Mouse (Mus musculus) thymus, postnatal 10 days (tissue): ENCODE data around the gene Nostrin.

Source experiments
- DNase-seq, 2 experiments: peaks; one replicate each; pipeline ENCODE4 v3.0.0; 2021; ENCODE audit warnings: low spot score in 2 of 2

The Nostrin gene

DNA sequence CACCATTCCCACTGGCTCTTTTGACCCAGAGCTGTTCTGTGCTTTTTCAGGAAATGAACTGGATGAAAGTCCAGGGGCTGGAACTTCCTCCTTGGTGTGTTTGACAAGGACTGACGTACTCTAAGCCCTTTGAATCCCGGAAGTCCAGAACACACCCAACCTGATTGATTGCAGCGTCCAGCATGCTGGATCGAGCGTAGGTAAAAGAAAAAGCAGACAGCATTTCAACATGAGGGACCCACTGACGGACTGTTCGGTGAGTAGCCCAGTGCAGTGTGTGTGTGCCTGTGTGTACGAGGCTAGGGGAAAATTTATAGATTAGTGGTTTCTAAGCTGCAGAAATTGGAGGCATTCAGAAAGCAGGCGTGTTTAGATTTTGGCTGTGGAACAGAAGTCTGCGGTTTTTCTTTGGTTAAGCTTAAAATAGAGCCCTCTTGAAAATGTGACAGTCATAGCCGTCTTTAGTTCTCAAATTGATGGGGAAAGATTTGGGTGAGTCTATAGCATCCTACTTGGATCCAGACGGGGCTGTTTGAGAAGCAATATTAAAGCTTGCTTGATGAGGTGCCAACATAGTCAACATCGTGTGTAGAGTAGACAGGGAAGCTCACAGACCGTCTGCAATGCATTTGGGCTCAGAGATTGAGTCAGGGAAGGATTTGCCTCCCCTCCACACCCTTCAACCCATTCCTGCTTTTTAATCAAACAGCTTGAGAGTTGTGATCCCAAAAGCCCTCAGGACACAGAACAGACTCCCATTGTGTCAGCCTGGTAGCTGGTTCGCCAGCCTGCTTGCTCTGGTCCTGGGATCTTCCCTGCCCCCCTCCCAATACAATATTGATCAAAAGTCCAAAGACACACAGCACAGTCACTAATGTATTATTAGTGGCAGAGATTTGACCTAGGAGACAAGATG, at the start of gene Nostrin:
TSS of gene Nostrin (plus strand) at position 140 of the 916 bp plus-strand sequence.
- no peak for DNase-seq

DNA sequence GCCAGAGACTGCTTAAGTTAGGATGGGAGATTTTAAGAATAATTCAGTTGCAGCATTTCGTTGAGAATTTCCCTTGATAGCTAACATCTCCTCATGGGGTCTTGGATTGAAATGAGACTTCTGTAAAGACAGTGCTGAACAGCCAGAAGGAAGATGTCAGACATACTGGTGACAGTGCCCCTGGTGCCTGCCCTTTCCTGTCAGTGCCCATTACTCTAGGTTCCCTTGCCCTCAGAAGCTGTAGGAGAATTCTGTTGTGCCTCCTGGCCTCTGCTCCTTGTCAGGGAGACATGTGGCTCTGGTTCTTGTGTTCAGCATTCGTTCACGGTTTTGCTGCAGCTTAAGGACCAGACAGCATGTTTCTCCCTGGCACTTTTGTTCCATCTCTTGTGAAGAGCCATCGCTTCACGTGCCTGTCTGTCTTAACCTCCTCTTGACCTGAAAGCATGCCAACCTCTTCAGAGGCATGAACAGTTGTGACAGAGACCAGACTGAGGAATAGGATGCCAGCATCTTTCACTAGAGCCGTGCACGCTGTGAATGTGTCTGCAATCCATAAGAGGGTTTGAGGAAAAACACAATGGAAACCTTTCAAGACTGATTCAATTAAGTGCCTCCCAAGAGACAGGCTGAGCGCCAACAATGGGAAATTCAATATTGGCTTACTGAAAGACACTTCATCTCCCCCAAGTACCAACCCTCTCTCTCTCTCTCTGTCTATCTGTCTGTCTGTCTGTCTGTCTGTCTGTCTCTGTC, 48.9 kb upstream of the Nostrin start:
- no peak for DNase-seq

DNA sequence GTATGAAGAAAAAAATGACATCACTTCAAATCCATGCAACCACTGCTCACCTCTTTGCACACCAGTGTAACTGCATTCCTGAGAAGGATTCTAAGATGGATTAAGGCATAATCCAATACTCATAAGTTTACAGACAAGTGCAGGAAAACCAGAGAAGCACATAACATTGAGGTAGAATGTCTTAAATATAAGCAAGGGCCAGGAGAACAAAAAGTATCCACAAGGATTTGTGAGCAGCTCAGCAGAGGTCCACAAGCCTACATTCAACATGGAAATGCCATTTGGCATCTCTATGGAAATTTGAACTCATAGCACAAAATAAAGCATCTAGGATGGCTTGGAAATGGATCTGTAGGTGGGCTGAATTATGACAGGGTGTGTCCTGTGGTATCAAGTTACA, 39.8 kb upstream of the Nostrin start:
- DNase-seq, result no peak

DNA sequence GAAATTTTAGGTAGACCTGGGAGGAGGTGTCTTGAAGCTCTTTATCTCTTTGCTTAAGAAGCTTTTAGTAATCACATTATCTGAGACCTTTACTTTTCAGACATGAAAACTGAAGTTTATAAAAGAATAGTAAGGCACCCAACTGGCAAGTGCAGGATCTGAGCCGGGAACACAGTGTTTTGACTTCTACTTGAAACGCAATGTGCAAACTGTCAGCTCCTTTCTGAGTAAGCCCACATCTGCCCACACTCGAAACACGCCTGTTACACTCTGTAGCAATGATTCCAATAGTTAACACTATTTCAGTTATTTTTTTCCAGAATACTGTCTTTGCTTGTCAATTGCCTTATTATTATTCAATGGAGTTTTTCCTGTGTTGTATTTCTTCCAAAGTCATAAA, 38.8 kb upstream of the Nostrin start:
- no peak for DNase-seq

DNA sequence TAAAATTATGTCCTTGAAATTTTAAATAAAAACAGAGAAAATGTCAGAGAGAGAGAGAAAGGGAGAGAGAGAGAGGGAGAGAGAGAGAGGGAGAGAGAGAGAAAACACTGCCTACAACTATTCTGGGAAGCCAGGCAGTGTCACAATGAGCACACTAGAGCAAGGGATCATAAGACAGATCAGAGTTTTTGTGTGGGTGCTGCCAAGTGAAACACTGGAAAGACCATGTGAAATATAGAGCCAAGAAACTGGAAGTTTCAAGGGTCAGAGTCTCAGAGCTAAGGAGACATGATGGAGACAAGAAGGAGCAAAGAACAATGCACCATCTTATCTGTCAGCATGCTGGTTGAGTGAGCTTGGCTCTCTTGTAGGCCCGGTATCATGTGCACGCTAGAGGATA, 38.1 kb upstream of the Nostrin start:
- no peak for DNase-seq

DNA sequence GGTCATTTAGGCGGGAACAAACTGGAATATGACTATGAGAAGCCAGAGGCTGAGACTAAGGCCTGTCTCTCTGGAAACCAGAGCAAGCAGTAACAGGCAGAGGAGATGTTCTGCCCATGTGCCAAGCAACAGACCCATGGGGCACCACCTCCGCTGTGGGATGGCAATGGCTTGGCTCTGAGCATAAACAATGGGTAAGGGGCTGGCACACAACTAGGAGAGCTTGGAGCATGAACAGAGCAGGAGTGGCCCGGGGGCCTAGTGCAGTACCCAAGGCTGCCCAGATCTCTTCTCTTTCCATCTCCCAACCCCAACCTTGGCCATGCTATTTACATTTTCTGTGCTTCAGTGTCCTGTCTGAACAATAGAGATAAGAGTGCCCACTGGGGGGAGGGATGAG, 36.9 kb upstream of the Nostrin start:
- DNase-seq, result no peak

DNA sequence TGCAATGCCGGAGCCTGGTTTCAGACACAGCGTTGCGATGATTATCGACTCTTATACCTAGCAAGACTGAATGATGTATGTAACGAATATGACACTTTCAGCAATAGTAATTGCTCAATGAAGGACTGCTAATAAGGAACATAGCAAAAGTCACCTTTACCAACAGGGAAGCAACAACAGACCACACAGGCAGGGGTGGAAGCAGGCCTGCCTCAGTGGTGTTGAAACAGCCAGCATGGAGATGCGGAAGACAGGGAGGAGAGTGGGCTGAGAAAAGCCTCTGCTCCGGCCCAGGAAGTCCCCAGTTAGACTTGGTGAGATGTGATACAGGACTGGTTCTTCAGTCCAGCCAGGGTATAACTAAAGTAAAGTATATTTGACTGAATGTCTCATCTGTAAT, 36.5 kb upstream of the Nostrin start:
- no peak for DNase-seq

DNA sequence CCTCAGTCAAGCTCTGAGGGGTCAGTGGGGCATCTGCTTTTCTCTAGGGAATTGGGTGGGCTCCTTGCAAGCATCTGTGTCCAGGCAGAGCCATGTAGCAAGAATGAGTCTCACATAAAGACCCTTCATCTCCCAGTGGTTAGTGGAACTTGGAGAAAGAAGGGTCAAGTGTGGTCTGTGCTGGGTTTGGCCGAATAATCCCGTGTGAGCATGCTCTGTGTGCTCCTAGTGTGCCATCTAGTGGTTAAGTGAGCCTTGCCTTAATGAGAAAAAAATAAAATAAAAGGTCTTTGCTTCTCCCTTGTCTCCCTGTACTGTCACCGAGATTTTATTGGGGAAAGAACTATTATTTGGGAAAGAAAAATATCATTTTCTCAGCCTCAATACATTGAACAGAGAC, 34.9 kb upstream of the Nostrin start:
- peak in 1 of 2 experiments; percentile 48 for DNase-seq

DNA sequence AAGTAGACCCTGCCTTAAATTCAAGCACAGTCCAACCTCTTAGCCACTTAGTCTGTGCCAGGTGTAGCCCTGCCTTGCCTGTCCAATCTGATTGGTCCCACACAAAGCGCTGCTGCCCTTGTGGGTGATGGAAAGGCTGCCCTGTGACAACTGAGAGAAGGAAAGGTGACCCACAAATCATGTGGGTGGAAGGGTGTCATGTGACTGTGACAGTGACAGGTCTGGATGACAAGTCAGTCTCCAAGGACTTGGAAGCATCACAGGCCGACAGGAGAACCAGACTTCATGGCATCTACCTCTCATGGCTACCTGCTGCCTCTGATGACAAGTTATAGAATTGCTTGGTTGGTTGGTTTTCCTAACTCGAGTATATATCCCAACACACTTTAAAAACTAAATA, 32.1 kb upstream of the Nostrin start:
- DNase-seq, result no peak

DNA sequence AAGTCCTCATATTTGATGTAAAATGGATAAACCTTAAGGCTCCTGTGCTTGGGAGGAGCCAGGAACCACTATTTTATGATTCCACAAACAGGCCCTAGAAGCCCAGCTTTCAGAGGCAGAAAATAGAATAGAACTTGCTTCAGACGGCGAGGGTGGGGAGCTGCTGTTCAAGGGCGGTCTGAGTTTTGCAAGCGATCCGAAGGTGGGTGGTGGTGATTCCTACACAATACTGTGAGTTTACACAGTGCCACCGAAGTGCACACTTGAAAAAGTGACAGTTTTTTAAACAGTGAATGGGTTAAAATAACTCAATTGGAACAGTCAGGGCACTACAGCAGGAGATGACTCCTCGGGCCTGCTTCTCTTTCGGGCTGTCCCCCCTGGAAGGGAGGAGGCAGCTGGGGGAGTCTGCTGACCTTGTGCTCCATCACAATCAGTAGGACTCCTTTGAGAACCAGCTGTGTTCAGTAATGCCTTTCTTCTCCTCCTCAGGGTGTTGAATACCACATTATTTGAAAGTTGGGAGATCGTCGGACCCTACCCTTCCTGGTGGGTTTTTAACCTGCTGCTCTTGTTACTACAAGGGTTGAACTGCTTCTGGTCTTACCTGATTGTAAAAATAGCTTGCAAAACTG, 31.0 kb upstream of the Nostrin start:
- no peak for DNase-seq

DNA sequence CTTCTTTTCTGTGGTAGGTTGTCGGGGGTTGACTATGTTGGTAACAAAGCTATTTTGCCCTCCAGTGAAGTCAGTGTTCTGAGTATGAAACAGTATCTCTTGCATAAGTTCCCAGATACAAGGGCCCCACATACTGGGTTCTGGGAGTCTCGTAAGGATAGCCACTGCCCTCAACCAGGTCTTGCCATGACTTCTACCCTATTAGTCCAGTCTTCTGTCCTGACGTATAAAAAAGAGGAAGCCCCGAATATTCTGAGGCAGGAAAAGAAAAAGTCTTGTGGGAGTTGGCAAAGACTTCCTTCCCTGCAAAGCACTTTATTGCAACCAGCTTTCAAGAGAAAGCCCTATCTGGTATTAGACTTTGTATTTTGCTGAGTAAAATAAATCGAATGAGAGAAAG, 26.4 kb upstream of the Nostrin start:
- DNase-seq, result no peak

DNA sequence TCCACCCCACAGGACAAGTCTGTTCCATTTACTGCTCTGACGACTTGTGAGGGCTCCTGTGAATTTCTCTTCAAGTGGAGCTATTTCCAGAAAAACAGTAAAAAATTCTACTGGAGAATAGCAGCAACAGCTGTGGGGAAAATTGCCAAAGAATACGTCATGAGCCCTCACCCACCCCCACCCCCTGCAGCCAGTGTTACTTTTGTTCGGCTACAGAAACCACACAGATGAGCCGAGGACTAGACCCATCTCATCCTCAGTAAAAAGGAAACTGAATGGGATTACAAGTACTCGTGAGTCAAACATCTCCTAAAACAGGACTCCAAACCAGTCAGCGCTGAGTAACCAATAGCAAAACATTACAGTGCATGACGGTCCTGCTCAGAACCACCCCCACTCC, 25.9 kb upstream of the Nostrin start:
- DNase-seq, result no peak

DNA sequence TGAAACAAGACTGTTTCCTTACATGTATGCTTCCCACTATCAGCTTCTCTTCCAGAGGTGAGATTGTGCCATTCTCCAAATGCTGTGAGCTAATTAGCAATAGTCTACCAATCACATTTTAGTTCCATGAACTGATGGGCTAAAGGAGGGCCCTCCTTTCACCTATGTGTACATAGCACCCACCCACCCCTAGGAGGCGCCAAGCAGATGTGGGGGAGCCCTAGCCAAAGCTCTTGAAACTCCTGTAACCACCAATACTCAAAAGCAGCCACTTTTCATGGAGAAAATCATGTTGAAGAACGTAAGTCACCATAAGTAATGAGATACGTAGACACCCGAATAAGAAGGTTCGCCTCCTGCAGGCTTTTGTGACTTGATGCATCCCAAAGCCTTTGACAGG, 23.0 kb upstream of the Nostrin start:
- DNase-seq, result no peak

DNA sequence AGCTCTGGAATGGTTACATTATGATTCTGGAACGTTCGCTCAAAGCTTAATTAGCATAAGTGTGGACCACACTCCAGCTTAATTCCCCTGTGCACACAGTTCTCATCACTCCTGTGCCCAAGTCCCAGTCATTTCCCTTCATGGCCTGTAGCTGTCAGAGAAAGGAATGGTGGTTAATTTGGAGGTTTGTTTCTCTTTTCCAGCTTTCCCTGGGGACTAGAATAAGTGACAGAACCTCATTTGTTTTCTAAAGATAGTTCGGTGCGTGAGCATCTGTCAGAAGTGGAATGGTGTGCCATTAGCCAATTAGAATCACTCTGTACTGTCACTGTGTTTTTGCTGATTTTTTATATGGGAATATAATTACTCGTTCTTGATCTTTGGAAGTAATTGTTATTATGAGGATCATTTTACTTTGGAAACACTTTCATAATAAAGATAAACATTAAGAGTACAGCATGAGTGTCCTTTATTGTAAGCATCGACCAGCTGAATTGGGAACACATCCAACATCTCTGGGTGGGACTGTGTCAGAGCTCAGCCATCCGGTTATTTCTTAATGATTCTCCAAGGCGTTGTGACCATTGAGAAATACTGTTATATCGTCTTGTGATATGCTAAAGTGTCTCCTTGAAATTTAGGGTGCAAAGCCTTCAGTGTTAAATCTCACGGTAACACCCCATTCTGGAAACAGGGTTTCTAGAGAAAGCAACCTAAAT, 21.6 kb upstream of the Nostrin start:
- no peak for DNase-seq

DNA sequence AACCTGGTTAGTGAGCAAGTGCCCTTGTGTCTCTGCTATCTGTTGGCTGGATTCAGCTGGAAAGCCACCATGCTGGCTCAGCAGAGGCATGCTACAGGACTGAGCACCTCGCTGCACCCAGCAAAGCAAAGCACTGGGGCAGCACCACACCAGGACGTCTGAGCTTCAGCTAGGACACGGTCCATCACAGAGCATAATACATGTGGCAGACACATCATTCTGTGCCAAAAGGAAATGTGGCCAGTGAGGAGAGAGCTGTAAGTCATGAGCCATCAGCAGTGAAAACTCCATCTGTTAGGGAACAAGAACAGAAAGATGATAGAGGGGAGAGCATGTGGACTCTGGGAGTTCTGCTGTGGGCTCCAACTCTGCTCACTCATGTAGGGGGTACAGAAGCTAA, 19.7 kb upstream of the Nostrin start:
- no peak for DNase-seq

DNA sequence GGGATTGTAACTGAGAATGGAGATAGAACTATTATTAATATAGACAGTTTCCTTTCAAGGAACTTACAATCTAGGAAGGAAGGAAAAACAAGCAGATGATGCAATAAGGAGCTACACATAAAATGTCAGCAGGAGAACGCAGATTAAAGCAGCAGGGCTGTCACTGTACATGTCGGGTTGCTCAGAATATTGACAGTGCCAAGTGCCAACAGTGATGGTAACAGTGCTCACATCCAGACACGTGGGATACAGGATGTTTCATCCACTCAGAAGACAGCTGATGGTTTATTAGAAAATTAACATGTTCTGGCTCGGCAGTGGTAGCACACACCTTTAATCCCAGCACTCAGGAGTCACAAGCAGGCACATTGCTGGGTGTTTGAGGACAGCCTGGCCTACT, 18.8 kb upstream of the Nostrin start:
- no peak for DNase-seq

DNA sequence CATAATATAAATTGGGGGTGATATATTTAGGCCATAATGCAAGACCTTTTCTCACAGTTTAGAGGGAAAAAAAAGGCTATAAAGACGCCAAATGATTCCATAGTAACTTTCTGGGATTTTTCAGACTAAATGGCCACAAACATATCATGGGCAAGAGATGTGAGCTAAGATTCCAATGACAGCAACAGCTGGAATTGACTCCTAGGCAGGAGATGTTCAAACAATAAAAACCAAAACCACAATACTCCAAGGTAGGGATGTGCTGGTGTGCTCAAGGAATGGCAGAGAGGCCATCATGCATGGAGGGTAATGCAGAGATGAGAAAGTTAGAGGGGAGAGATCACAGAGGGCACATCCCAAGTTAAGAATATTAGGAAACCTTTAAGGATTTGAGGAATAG, 16.6 kb upstream of the Nostrin start:
- no peak for DNase-seq

DNA sequence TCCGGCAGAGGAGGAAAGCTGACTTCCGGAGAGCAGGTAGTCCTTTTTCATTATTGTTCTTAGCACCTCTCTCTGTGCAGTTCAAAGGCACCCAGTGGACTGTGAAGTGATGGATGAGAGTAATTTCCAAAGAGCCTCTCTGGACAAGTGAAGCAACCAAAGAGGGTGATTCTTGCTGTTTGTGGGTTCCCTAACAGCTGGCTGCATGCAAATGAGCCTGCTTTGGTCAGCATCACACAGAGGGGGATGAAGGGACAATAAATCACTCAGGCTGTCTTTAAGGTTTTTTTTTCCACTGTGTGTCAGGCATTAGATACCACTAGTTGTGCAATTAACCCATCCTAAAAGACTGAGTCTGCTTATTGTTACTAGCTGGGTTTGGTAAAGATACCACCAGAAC, 15.9 kb upstream of the Nostrin start:
- DNase-seq, result no peak

DNA sequence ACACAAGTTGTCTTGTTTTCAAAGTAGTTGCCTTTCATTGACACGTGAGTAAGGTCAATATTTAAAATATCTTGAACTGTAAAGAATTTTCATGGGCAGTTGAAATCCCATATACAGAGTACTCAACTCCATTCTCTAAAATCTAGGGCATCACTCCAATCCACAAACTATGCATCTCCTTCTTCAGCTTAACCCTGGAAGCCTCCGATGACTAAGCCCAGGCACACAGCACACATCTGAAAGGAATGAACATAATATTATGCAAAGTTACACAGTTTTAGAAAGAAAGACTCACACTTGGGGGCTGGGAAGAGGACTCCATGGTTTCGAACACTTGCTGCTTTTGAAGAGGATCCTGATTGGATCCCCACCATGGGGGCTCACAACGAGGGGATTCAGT, 13.9 kb upstream of the Nostrin start:
- DNase-seq, result no peak

DNA sequence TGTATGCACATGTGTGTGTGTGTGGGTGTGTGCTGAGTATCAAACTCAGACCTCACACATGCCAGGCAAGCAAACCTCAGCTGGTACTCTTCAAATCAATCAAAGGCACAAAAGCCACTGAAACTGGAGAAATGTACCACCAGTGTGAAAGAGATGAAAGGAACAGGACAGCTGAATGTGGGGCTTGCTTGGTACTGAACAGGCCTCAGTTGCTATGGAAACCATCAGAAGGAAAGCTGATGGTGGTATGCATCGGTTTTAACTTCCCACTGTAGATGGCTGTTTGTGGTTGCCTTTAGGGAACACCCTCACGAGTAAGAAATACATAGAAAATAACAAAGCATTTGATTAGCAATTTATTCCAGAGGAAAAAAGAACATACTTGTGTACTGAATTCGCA, 10.2 kb upstream of the Nostrin start:
- no peak for DNase-seq

DNA sequence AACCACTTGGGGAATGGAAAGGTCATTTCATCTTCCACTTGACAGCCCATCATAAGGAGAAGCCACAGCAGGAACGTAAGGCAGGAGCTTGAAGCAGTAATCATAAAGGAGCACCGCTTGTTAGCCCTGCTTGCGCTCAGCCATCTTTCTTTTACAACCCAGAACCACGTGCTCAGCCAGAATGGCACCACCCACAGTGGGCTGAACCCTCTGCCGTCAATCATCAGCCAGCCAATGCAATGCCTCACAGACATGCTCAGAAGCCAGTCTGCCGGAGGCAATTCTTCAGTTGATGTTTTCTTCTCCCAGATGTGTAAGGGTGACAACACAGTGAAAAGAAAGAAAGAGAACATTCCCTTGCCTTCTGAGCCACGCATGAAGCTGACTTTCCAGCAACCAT, 7.3 kb upstream of the Nostrin start:
- DNase-seq, result no peak

DNA sequence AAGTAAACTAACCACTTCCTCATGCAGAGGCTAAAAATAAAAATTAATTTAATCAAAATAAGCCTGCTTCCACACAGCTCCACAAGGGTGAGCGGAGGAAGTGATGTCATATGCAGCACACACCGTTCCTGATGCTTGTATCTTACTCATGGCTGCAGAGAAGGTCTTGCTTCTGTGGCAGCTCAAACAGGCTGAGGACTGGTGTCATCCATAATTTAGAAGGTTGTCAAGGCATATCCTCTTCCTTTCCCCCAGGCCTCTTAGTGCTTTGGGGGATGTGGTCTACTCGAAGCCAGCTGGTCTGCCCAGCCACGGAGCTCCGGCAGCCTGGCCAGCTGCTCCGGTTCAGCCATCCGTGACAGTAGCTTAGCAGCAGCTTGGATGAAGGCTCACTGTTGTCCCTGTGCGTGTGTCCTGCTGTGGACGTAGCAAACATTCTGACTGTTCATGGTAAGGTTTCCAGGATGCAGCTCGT, 6.6 kb upstream of the Nostrin start:
- DNase-seq, result no peak
